Mouse (Mus musculus) hindbrain, embryonic 14.5 days (tissue): Measurements from ENCODE around the gene Gm3164. TPM values are rescaled to one million over a fixed set of nuclear protein-coding genes. Genes with fewer than 3 reads are reported as not detected.
A peak's percentile ranks its signal among the peaks of the same experiment; 100 is the strongest.
"Not testable (repeated sequence)": the region's sequence is repeated elsewhere in the genome, so short reads cannot be mapped to it uniquely, and the experiment has no call there.

Source experiments
- ATAC-seq: fragments of 200-750 bp; cut with Nextera tagmentation; 2 replicates; pipeline ENCODE4 v1.8.0; 2017; ENCODE audit warnings: moderate number of reproducible peaks, mild to moderate bottlenecking, moderate TSS enrichment, moderate library complexity; ENCODE audit not compliant: low FRiP score
- DNase-seq: peaks from one replicate; pipeline ENCODE4 v3.0.0-alpha.2; 2015; ENCODE audit warnings: low spot score
- H3K27ac ChIP-seq: fragments of 300-500 bp; sonication (generic); 2 replicates; pipeline ENCODE4 v1.5.1; 2014; ENCODE audit warnings: mild to moderate bottlenecking, moderate library complexity
- H3K27me3 ChIP-seq: fragments of 300-500 bp; sonication (generic); 2 replicates; pipeline ENCODE4 v1.6.1; 2014; ENCODE audit warnings: mild to moderate bottlenecking, low read length, mixed read lengths; ENCODE audit not compliant: control insufficient read depth, insufficient read depth
- H3K36me3 ChIP-seq: fragments of 300-500 bp; sonication (generic); replicated peaks from 2 replicates; pipeline ENCODE4 v1.6.1; 2014; ENCODE audit not compliant: control insufficient read depth, insufficient read depth
- H3K4me1 ChIP-seq: fragments of 300-500 bp; sonication (generic); replicated peaks from 2 replicates; pipeline ENCODE4 v1.6.1; 2014; ENCODE audit warnings: antibody characterized with exemption, low read length, mixed read lengths; ENCODE audit not compliant: control insufficient read depth, insufficient read depth
- H3K4me2 ChIP-seq: fragments of 300-500 bp; sonication (generic); replicated peaks from 2 replicates; pipeline ENCODE4 v1.6.1; 2014; ENCODE audit warnings: mild to moderate bottlenecking, moderate library complexity
- H3K4me3 ChIP-seq: fragments of 300-500 bp; sonication (generic); replicated peaks from 2 replicates; pipeline ENCODE4 v1.5.1; 2014; ENCODE audit warnings: mild to moderate bottlenecking, low read length
- H3K9ac ChIP-seq: fragments of 300-500 bp; sonication (generic); 2 replicates; pipeline ENCODE4 v1.6.1; 2014
- H3K9me3 ChIP-seq: fragments of 300-500 bp; sonication (generic); 2 replicates; pipeline ENCODE4 v1.6.1; 2016; ENCODE audit warnings: low read length; ENCODE audit not compliant: control insufficient read depth
- WGBS: fragments of 180-500 bp; shearing (Covaris S2); extraction: QIAGEN DNeasy Blood & Tissue Kit; methylation state at CpG from one replicate; pipeline ENCODE4 v1.1.7; 2014; 5-methylcytosine and 5-hydroxymethylcytosine counted together
- polyA plus RNA-seq: library from polyadenylated mRNA; unstranded; fragments of >200 nt; fragmentation: Nextera tagmentation; extraction: Ambion mirVana; gene quantifications from 2 replicates; pipeline ENCODE4 v1.2.1, GENCODE M21; 2014

The Gm3164 gene
- polyA plus RNA-seq: 6.2 and 8.1 TPM in 2 replicates

DNA sequence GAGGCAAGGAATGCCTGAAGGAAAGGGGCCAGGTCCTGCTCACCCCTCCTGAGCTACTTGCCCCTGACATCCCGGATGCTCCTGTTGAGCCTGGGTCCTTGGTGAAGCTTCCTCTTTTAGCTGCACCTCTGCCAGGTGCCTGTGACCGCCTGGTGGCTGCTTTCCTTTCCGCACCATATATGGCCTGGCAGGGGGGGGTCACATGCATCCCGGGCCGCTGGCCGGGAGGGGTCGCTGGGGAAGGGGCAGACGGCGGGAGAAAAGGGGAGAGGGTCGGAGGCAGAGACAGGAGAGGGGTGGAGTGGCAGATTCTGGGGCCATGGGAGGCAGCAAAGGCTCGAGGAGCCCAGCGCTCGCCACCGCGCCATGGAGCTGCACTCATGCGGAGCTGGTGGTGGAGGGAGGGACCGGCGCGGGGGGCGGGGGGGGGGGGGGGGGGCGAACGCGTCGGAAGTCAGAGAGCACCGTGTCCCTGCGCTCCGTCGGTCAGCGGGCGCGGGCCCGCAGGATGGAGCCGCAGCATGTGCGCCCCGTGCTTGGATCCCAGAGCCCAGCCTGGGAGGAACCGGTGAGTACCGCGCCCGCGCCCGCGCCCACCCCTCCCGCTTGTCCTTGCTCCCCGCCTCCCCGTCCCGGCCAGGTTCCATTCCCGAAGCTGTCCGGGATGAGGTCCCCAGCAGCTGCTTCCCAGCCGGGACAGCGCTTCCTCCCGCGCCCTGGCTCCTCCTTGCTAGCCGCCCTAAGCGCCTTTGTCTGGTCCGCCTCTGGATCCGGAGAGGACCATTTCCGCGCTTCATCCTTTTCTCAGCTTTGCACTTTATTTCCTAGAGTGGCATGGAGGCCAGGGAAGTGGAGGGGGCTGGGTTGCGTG is at the start of gene Gm3164:
Gene Gm3164, plus strand, starts transcription at position 484 of the 871 bp plus-strand sequence.
- H3K27ac ChIP-seq, H3K27me3 ChIP-seq, H3K36me3 ChIP-seq, H3K9me3 ChIP-seq, H3K4me1 ChIP-seq, ATAC-seq: not testable (repeated sequence)
- 5% methylated on average over 30 of the region's 59 CpGs for WGBS
- H3K9ac ChIP-seq: peak within 1 kb of the TSS; percentile 63
- peak; percentile 23 for DNase-seq
- peak within 1 kb of the TSS; percentile 42 for H3K4me3 ChIP-seq
- H3K4me2 ChIP-seq: peak within 1 kb of the TSS; percentile 59

DNA sequence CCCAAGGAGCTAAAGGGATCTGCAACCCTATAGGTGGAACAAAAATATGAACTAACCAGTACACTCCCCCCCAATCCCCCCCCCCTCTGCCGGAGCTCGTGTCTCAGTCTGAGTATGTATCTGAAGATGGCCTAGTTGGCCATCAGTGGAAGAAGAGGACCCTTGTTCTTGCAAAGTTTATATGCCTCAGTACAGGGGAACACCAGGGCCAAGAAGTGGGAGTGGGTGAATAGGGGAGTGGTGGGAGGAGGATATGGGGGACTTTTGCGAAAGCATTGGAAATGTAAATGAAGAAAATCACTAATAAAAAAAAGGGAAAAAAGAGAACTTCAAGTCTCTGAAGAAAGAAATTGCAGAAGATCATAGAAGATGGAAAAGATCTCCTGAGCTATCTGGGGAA is 46.3 kb upstream of the Gm3164 start:
- H3K9me3 ChIP-seq, H3K4me2 ChIP-seq, H3K27ac ChIP-seq, DNase-seq, ATAC-seq, H3K4me1 ChIP-seq, H3K27me3 ChIP-seq, H3K36me3 ChIP-seq, H3K4me3 ChIP-seq, H3K9ac ChIP-seq: not testable (repeated sequence)
- 74% methylated on average over 3 of the region's 3 CpGs for WGBS

DNA sequence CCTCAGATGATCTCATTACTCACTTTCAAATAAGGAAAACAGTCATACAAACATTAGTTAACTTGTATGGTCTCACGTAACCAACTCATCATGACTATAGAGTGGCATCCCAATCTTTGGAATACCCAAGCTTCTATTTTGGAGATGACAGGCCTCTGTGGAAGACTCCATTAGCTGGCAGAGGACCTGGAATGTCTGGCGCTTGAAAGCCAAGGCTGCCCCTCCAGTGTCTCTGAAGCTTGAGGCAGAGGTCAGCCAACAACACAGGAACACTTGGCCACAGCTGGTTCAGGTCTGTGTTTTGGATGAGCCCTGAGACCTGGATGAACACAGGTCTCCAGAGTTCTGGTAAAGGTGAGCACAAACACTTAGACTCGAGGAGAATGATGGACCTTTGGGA is 45.6 kb upstream of the Gm3164 start:
- not testable (repeated sequence) for H3K9me3 ChIP-seq, H3K36me3 ChIP-seq, H3K9ac ChIP-seq, H3K4me3 ChIP-seq, H3K27ac ChIP-seq, H3K27me3 ChIP-seq, ATAC-seq, DNase-seq, H3K4me1 ChIP-seq, H3K4me2 ChIP-seq
- WGBS: 86% methylated on average over 3 of the region's 3 CpGs

DNA sequence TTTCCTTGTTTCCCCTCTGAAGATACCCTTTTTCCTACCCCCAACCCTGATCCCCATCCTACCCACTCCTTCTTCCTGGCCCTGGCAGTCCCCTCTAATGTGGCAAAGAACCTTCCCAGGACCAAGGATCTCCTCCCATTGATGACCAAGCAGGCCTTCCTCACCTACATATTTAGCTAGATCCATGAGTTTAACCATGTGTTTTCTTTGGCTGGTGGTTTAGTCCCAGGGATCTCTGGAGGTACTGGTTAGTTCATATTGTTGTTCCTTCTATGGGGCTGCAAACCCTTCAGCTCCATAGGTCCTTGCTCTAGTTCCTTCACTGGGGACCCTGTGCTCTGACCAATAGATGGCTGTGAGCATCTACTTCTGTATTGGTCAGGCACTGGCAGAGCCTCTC is 37.4 kb upstream of the Gm3164 start:
- not testable (repeated sequence) for H3K9me3 ChIP-seq, DNase-seq, H3K4me1 ChIP-seq, H3K9ac ChIP-seq, H3K4me3 ChIP-seq, H3K27me3 ChIP-seq, ATAC-seq, H3K27ac ChIP-seq, H3K36me3 ChIP-seq, H3K4me2 ChIP-seq

DNA sequence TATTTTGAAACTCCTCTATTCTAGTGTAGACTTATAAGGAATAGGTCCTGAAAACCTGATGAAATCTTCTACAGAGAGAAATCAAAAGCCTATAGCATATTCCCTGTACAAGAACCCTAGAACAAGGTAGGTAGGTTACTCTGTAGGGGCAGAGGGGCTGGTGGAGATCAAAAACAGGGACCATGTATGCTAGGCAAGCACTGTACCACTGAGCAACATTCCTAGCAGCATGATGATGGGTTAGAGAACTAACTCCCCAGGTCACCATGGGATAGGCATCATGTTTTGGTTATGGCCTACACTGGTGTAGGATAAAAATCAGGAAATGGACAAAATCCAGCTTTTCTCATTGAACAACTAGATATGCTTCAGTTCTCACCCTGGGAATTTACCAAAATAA is 29.6 kb upstream of the Gm3164 start:
- not testable (repeated sequence) for H3K9ac ChIP-seq, H3K27me3 ChIP-seq, H3K9me3 ChIP-seq, DNase-seq, H3K4me2 ChIP-seq, H3K4me3 ChIP-seq, H3K27ac ChIP-seq, H3K4me1 ChIP-seq, H3K36me3 ChIP-seq, ATAC-seq

DNA sequence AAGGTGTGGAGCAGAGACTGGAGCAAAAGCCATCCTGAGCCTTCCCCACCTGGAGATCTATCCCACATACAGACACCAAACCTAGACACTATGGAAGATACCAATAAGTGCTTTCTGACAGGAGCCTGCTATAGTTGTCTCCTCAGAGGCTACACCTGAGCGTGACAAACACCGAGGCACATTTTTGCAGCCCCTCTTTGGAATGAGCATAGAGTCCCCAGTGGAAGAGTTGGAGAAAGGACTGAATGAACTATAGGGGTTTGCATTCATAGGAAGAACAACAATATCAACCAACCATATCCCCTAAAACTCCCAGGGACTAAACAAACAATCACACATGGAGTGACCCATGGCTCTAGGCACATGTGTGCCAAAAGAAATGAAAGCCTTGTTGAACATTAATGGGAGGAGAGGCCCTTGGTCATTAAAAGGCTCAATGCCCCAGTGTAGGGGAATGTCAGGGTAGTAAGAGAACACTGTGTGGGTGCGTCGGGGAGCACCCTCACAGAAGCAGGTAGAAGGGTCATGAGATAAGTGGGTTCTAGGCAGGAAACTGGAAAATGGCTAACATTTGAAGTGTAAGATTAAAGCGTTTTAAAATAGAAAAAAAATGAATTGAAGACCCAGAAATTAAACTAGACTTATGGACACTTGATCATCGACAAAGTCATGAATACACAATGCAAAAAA is 22.3 kb upstream of the Gm3164 start:
- 100% methylated on average over 4 of the region's 6 CpGs for WGBS
- not testable (repeated sequence) for ATAC-seq, H3K9ac ChIP-seq, H3K4me3 ChIP-seq, H3K36me3 ChIP-seq, H3K27me3 ChIP-seq, H3K9me3 ChIP-seq, H3K4me2 ChIP-seq, H3K27ac ChIP-seq, H3K4me1 ChIP-seq, DNase-seq

DNA sequence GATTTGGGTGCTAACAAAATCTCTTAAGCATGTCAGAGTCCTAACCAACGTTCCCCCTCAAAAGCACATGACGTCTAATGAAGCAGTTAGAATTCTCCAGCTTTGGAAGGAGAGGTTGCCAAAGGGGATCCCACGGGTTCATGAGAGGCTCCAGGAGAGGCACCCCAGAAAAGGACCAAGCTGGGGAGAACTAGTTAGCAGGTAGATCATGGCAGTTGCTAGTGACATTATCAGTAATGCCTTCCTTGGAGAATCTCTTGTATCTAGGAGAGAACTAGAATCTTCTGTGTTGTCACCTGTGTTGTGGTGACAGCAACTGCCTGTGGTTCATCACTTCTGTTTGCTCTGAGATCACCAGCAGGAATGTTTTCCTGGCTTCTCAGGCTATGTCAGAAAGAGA is 18.0 kb upstream of the Gm3164 start, which contains the start of gene Gm3159:
Gene Gm3159, plus strand, starts transcription at position 301 of the 400 bp plus-strand sequence.
- H3K4me3 ChIP-seq, DNase-seq, H3K4me1 ChIP-seq, H3K9me3 ChIP-seq, H3K9ac ChIP-seq, ATAC-seq, H3K4me2 ChIP-seq, H3K27ac ChIP-seq, H3K27me3 ChIP-seq, H3K36me3 ChIP-seq: not testable (repeated sequence)
- 88% methylated on average over 1 of the region's 3 CpGs for WGBS

DNA sequence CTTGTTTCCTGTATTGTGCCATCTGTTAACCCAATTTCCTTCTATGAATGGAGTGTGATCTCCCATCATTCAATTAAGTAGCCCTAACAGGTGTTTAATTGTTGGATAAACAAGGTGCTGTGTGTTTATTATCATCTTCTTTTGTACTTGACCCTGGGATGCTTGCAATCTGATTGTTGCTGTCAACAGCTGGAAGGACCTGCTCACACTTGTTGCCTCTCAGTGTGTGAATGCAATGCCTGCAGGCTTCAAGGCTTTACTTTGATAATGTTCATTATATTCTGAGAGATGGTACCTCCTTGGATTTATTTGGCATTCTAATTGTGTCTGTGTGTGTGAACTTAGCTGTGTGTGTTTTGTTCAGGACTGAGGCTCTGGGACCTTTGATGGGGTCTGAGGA is 16.6 kb upstream of the Gm3164 start:
- H3K4me2 ChIP-seq, DNase-seq, H3K9ac ChIP-seq, H3K27me3 ChIP-seq, H3K27ac ChIP-seq, H3K36me3 ChIP-seq, ATAC-seq, H3K9me3 ChIP-seq, H3K4me1 ChIP-seq, H3K4me3 ChIP-seq: not testable (repeated sequence)

DNA sequence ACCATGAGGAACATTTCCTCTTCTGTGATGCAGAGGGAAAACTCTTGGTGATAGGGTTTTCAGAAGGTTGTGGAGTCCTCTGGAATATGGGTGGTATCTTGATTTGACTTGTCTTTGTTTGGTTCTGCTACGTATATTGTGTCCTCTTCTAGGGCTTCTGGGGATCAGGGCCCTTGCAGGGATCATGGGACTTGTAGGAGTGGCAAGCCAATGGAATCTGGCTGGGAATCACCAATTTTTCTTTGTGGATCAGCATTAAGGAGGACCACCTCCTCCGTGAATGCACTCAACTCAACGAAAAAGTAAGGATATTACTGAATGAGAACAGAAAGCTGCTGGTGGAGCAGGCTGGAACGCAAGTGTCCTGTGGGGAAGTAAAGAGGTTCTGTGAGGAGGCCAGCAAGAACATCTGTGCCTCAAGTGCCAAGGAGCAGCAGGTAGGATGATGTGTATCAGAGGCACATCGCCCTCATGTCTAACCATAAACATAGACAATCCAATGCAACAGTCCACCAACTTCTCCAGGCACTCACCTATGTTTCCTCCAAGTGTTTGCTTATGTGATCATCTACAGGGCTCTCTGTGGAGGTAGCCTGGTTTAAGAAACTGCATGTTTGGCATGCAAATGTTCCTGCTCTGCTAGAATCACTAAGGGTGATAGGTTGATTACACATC is 15.0 kb upstream of the Gm3164 start:
- H3K27me3 ChIP-seq, H3K9me3 ChIP-seq, ATAC-seq, H3K4me1 ChIP-seq, H3K9ac ChIP-seq, DNase-seq, H3K27ac ChIP-seq, H3K36me3 ChIP-seq, H3K4me3 ChIP-seq, H3K4me2 ChIP-seq: not testable (repeated sequence)
- WGBS: 90% methylated on average over 5 of the region's 5 CpGs
